Comparison of ENCODE assay signal across 18 mouse cellular contexts in the genomic region with DNA sequence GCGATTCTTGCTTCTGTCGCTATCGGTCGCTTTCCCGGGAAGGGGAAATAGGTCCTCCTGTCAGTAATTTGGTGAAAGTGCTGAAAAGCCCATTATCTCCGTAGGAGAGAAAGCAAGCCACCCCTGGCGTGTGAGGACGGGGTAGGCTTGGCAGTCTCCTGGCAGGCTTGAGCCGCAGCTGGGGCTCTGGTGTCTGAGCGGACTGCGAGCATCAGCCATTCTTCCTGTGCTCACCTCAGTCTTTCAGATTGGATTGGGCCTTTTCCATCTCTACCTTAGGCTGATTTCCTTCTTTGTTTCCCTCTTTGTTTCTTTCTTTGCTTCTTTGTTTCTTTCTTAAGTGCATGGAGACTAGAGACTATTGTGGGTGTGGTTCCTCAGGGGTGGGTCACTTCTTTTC. TPM values are rescaled to one million over a fixed set of nuclear protein-coding genes. Genes with fewer than 3 reads are reported as not detected.
A peak's percentile ranks its signal among the peaks of the same experiment; 100 is the strongest.
DNase-seq lines count a peak whose midpoint lies in the region; ATAC-seq and TF ChIP-seq lines count a peak whose summit lies in the region.
"Had no signal": no experiment of that assay in that cellular context is flagged by ENCODE, and none has a peak within 500 bp of the region (broad histone marks: within the 10 kb centered on the region; RNA-seq: fewer than 3 reads in every experiment).

No protein-coding gene starts in this region.

- H3K4me1 ChIP-seq in forebrain, embryonic 13.5 days, result 0 out of 2 replicates have a peak, but pooled peaks cover 7% of the 10 kb centered on the region
- peaks cover 2% of the 10 kb centered on the region; the same call in 1 of the 2 replicates for H3K4me1 ChIP-seq in forebrain, embryonic 11.5 days (replicated peaks; ENCODE audit: control insufficient read depth, insufficient read depth, low read length)
- no peaks in the 10 kb centered on the region for H3K4me1 ChIP-seq in heart, postnatal 0 days (ENCODE audit: control insufficient read depth, insufficient read depth)
- peaks cover 17% of the 10 kb centered on the region for H3K4me1 ChIP-seq in E14TG2a.4 (replicated peaks; ENCODE audit: low read depth, low read length)
- H3K4me1 ChIP-seq in limb, embryonic 13.5 days, result peaks cover 30% of the 10 kb centered on the region
- H3K4me1 ChIP-seq: stomach, embryonic 15.5 days had no signal

- H3K9ac ChIP-seq in forebrain, embryonic 13.5 days, result no peak overlapping the region
- no peak overlapping the region for H3K9ac ChIP-seq in forebrain, embryonic 11.5 days (ENCODE audit: low read length)
- H3K9ac ChIP-seq in heart, postnatal 0 days (replicated peaks; ENCODE audit: low read depth, low read length), result no peak overlapping the region
- H3K9ac ChIP-seq in limb, embryonic 13.5 days, result no peak overlapping the region
- H3K9ac ChIP-seq: midbrain, embryonic 12.5 days; stomach, embryonic 15.5 days had no signal

- H3K9me3 ChIP-seq in forebrain, embryonic 13.5 days (replicated peaks), result no peaks in the 10 kb centered on the region
- no peaks in the 10 kb centered on the region for H3K9me3 ChIP-seq in forebrain, embryonic 11.5 days (ENCODE audit: control insufficient read depth, low read length)
- H3K9me3 ChIP-seq in heart, postnatal 0 days (replicated peaks; ENCODE audit: control insufficient read depth, low read length), result no peaks in the 10 kb centered on the region
- no peaks in the 10 kb centered on the region for H3K9me3 ChIP-seq in E14TG2a.4 (ENCODE audit: low read length)
- H3K9me3 ChIP-seq in limb, embryonic 13.5 days, result no peaks in the 10 kb centered on the region
- H3K9me3 ChIP-seq: embryonic facial prominence, embryonic 10.5 days; stomach, embryonic 15.5 days had no signal

- no peak for ATAC-seq in forebrain, embryonic 13.5 days
- ATAC-seq in forebrain, embryonic 11.5 days (replicated peaks; ENCODE audit: low FRiP score), result no peak
- ATAC-seq in heart, postnatal 0 days (ENCODE audit: insufficient read depth, low read depth), result no peak
- no peak for ATAC-seq in limb, embryonic 13.5 days (ENCODE audit: low FRiP score, low read depth)
- ATAC-seq: hindbrain, postnatal 0 days had no signal

- no peak for DNase-seq in forebrain, embryonic 11.5 days (ENCODE audit: low spot score)
- DNase-seq in heart, postnatal 0 days (ENCODE audit: low spot score), result no peak
- no peak for DNase-seq in heart, postnatal 4 days
- DNase-seq in left cerebral cortex, adult 8-10 months (ENCODE audit: low spot score in 2 of 2), result no peak
- no peak for DNase-seq in gastrocnemius, postnatal 10 days
- DNase-seq: cerebellum, postnatal 25 days; gastrocnemius, postnatal 14 days; kidney, adult 2 months; spleen, adult 18-20 months; thymus, postnatal 25 days had no signal

- H3K27ac ChIP-seq in forebrain, embryonic 13.5 days, result no peak overlapping the region
- no peak overlapping the region for H3K27ac ChIP-seq in forebrain, embryonic 11.5 days (ENCODE audit: low read depth, low read length)
- no peak overlapping the region for H3K27ac ChIP-seq in heart, postnatal 0 days (ENCODE audit: low read depth)
- H3K27ac ChIP-seq in limb, embryonic 13.5 days, result peak overlapping the region; percentile 12; the same call in 1 of the 2 replicates
- H3K27ac ChIP-seq: embryonic facial prominence, embryonic 10.5 days; hindbrain, postnatal 0 days; midbrain, embryonic 12.5 days; stomach, embryonic 15.5 days had no signal

- H3K36me3 ChIP-seq in forebrain, embryonic 13.5 days (ENCODE audit: poor library complexity, severe bottlenecking), result no peaks in the 10 kb centered on the region
- H3K36me3 ChIP-seq in forebrain, embryonic 11.5 days (ENCODE audit: control insufficient read depth, insufficient read depth, low read length), result no peaks in the 10 kb centered on the region
- H3K36me3 ChIP-seq in heart, postnatal 0 days (replicated peaks; ENCODE audit: control insufficient read depth, insufficient read depth, low read length), result no peaks in the 10 kb centered on the region
- no peaks in the 10 kb centered on the region for H3K36me3 ChIP-seq in E14TG2a.4 (ENCODE audit: insufficient read depth, low read length)
- no peaks in the 10 kb centered on the region for H3K36me3 ChIP-seq in limb, embryonic 13.5 days
- H3K36me3 ChIP-seq: embryonic facial prominence, embryonic 10.5 days; midbrain, embryonic 12.5 days; stomach, embryonic 15.5 days had no signal

- no peaks in the 10 kb centered on the region for H3K27me3 ChIP-seq in forebrain, embryonic 13.5 days
- no peaks in the 10 kb centered on the region for H3K27me3 ChIP-seq in forebrain, embryonic 11.5 days (ENCODE audit: control insufficient read depth, insufficient read depth, low read length)
- H3K27me3 ChIP-seq in heart, postnatal 0 days (ENCODE audit: control insufficient read depth, insufficient read depth, low read length), result no peaks in the 10 kb centered on the region
- no peaks in the 10 kb centered on the region for H3K27me3 ChIP-seq in E14TG2a.4 (ENCODE audit: insufficient read depth, low read length)
- H3K27me3 ChIP-seq in limb, embryonic 13.5 days, result no peaks in the 10 kb centered on the region
- H3K27me3 ChIP-seq: stomach, embryonic 15.5 days had no signal

- TF ChIP-seq EP300 in heart, postnatal 0 days (IDR thresholded peaks at IDR 0.05; ENCODE audit: low read depth), result no peak

- WGBS in forebrain, embryonic 13.5 days, result 27% methylated on average over 11 of the region's 11 CpGs
- WGBS in forebrain, embryonic 11.5 days, result 39% methylated on average over 11 of the region's 11 CpGs
- WGBS in heart, postnatal 0 days, result 34% methylated on average over 11 of the region's 11 CpGs
- WGBS in limb, embryonic 13.5 days, result 52% methylated on average over 11 of the region's 11 CpGs

- no peak for TF ChIP-seq CTCF in heart, postnatal 0 days (IDR thresholded peaks at IDR 0.05; ENCODE audit: low read depth)
- no peak for TF ChIP-seq CTCF in E14TG2a.4 (conservative IDR thresholded peaks at IDR 0.05; ENCODE audit: low read length)

- no peak overlapping the region for H3K4me3 ChIP-seq in forebrain, embryonic 13.5 days
- H3K4me3 ChIP-seq in forebrain, embryonic 11.5 days (ENCODE audit: low read depth, low read length), result no peak overlapping the region
- no peak overlapping the region for H3K4me3 ChIP-seq in heart, postnatal 0 days (ENCODE audit: low read depth, low read length)
- peak overlapping the region; percentile 53 for H3K4me3 ChIP-seq in E14TG2a.4 (replicated peaks; ENCODE audit: low read length)
- no peak overlapping the region for H3K4me3 ChIP-seq in limb, embryonic 13.5 days
- H3K4me3 ChIP-seq: embryonic facial prominence, embryonic 10.5 days; erythroblast, embryonic 14.5 days; midbrain, embryonic 12.5 days; stomach, embryonic 15.5 days had no signal

- H3K4me2 ChIP-seq in forebrain, embryonic 13.5 days, result 0 out of 2 replicates have a peak overlapping the region, but pooled peaks have one; percentile 10
- no peak overlapping the region for H3K4me2 ChIP-seq in forebrain, embryonic 11.5 days (ENCODE audit: low read depth, low read length, severe bottlenecking)
- 0 out of 2 replicates have a peak overlapping the region, but pooled peaks have one; percentile 21 for H3K4me2 ChIP-seq in heart, postnatal 0 days (ENCODE audit: low read depth, low read length)
- H3K4me2 ChIP-seq in limb, embryonic 13.5 days (replicated peaks), result peak overlapping the region; percentile 32; the same call in 1 of the 2 replicates
- H3K4me2 ChIP-seq: midbrain, embryonic 12.5 days; stomach, embryonic 15.5 days had no signal

RNA-seq across cellular contexts. Expression of a gene that starts 22.6 kb away (rescaled TPM):
- polyA plus RNA-seq in forebrain, embryonic 13.5 days (2015; fragmentation: Nextera tagmentation; extraction: Ambion mirVana), result 268 and 274 TPM in 2 replicates
- 298 and 300 TPM in 2 replicates for polyA plus RNA-seq in forebrain, embryonic 11.5 days (2014; fragmentation: Nextera tagmentation; extraction: Ambion mirVana)
- total RNA-seq in heart, postnatal 0 days (2014; rRNA removed; ENCODE audit: low replicate concordance), result 25.4 and 27.6 TPM in 2 replicates
- polyA plus RNA-seq in heart, postnatal 0 days (2015; fragmentation: Nextera tagmentation; extraction: Ambion mirVana), result 158 and 159 TPM in 2 replicates
- total RNA-seq in heart, postnatal 4 days (2021), result 10 to 100 TPM; 86.7 to 90.6 TPM
- polyA plus RNA-seq in limb, embryonic 13.5 days (2015; fragmentation: Nextera tagmentation; extraction: Ambion mirVana), result 340 and 356 TPM in 2 replicates
- total RNA-seq in left cerebral cortex, adult 8-10 months (2022), result 100 to 1,000 TPM; 105 to 114 (median 109) TPM
- 100 to 1,000 TPM; 125 to 128 TPM for total RNA-seq in gastrocnemius, postnatal 10 days (2021)
